Mouse (Mus musculus): ENCODE data around the gene Rfc5.
A peak's percentile ranks its signal among the peaks of the same experiment; 100 is the strongest.

Rfc5 gene

DNA sequence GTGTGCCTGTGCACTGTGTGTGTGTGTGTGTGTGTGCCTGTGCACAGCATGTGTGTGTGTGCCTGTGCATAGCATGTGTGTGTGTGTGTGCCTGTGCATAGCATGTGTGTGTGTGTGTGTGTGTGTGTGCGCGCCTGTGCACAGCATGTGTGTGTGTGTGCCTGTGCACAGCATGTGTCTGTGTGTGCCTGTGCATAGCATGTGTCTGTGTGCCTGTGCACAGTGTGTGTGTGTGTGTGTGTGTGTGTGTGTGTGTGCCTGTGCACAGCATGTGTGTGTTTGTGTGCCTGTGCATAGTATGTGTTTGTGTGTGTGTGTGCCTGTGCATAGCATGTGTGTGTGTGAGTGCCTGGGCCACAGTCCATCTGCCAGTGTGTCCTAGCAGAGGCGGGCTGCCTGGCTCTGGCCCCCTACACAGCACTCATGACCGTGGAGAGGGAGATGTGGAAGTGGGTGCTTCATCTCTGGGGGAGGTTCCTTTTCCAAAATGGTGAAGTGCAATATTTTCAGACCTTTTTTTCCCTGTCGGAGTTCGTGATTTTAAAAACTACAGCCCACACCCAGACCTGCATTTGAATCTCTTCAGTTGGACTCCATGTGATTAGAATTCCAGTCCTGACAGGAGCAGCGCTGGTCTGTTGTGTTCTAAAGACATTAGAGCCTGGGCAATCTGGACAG lies 14.3 kb downstream of the Rfc5 start:
- DNase-seq (ENCODE audit: low spot score) = no peak

GRCm38 (mm10) chr5:117373418-117373817 lies 15.4 kb downstream of the Rfc5 start:
- no peak for DNase-seq (ENCODE audit: low spot score)

GRCm38 (mm10) chr5:117370592-117370991 lies 18.3 kb downstream of the Rfc5 start:
- DNase-seq (ENCODE audit: low spot score) = peak; percentile 22

DNA sequence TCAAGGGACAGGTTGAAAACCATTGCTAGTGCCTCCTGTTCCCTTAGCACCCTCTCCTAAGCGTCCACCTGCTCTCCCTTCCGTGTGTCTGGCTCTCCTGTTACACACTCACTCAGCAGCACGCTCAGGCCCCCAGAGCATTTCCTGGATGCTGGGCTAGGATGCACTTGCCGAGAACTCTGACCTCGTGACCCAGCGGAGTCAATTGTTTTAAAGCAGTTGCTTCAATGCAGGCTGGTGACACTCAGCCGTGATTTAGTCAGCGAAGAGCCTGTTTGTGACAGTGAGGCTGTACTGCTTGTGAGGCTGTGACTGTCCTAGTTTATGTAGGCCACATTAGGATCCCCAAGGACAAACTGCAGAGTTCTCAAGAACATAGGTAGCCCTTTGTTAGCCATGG lies 21.6 kb downstream of the Rfc5 start:
- no peak for DNase-seq (ENCODE audit: low spot score)

GRCm38 (mm10) chr5:117365904-117366561 lies 22.8 kb downstream of the Rfc5 start:
- DNase-seq (ENCODE audit: low spot score) = no peak

GRCm38 (mm10) chr5:117364821-117365220 lies 24.0 kb downstream of the Rfc5 start:
- DNase-seq (ENCODE audit: low spot score) = no peak

GRCm38 (mm10) chr5:117363066-117363782 lies 25.6 kb downstream of the Rfc5 start:
- peak; percentile 78 for DNase-seq (ENCODE audit: low spot score)

- DNase-seq (ENCODE audit: low spot score) = no peak
These were observed 27.3 kb downstream of the Rfc5 start for GRCm38 (mm10) chr5:117361590-117361989.

DNA sequence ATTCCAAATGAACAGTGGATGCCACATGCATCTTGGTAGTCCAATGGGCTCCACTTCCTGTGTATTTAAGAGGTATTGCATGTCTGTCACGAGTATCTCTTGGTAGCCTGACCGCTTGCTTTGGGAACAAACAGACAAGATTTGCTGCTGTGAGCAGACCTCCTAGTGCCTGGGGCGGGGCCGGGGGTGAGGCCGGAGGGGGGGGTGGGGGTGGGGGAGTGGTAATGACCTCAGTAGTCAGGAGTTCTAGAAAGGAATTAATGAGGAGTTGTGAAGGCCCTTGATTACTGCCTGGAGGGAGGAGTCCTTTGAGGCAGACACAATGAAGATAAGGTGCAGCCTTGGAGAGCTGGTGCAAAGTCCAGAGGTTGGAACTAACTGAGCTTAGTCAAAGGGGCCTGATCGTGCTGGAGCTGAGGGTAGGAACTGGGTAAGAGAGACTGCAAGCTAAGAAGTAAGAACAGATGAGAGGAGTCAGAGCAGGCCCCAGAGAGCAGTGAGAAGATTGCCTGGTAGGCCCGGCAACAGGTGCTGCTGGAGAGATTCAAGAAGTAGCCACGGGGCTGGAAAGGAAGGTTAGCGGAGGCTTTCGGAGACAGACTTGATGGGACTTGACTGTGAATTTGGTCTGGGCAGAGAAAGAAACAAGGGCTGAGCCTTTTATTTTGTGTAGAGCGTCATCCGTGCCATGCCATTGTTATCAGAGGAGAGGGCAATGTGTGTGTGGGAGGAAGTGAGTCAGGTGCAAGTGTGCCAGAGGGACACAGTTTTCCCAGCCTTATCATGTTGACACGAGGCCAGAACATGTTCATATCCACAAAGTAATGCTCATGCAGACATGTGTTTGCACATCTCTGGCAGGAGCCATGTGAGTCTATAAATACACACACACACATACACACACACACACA lies 28.0 kb downstream of the Rfc5 start:
- peak; percentile 36 for DNase-seq (ENCODE audit: low spot score)

DNA sequence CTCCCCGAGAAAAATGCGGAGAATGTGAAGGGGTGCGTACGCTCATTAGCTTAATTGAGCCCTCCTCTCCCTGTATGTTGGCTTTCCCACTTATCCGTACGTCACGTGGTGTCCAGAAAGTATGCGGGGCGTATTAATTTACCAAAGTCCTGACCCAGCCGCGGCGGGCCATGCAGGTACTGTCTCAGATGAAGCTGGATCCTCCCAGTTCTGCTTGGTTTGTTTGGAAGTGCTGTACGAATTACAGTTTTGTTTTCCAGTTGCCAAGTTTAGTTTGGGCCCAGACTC lies 28.7 kb downstream of the Rfc5 start:
- DNase-seq (ENCODE audit: low spot score) = no peak

DNA sequence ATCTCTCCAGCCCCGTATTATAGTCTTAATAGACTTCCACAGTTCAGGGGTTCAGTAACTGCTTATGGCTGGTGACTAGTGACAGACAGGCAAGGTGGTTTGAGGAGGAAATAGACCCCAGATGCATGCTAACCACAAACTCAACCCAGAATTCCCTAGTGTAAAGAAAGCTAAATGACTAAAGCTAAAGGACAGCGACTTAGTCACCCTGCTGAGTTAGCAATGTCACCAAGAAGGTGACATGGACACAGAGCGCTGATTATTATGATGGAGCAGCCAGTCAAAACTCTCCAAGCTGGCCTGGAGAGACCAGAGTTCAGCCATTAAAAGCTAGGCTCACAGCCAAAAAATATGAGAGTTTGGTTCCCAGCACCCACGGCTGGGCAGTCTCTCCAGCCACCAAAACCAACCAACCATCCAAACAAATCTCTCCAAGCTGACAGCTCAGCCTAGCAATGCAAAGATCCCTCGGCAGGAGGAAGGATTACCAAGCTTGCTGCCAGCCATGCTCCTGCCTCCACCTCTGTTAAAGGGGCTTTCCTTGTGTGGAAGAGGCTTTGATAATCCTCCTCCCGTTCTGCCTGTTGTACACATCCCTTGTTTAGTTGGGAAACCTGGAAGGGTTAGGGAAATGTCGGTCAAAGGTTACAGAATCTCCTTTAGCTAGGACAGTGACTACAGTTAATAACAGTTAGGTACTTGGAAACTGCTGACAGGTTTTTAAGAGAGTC lies 29.2 kb downstream of the Rfc5 start:
- DNase-seq (ENCODE audit: low spot score) = no peak

GRCm38 (mm10) chr5:117358725-117359124 lies 30.1 kb downstream of the Rfc5 start:
- DNase-seq (ENCODE audit: low spot score) = peak; percentile 84

DNA sequence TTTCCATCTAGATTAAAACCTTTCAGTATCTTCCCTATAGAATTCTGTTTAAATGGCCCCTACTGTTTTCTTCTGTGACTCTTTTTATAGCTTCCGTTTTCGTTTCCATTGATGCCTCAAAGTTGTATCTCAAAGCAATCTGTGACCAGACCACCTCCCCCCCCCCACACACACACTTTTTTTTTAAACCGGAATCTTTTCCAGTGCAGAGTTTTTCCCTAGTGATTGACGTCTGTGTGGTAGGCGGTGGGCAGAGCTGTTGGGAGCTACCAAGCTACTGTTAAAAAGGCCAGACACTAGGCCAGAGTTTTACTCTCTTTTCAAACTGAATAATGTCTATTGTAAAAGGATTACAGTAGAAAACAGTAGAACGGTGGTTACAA lies 30.6 kb downstream of the Rfc5 start:
- no peak for DNase-seq (ENCODE audit: low spot score)

DNA sequence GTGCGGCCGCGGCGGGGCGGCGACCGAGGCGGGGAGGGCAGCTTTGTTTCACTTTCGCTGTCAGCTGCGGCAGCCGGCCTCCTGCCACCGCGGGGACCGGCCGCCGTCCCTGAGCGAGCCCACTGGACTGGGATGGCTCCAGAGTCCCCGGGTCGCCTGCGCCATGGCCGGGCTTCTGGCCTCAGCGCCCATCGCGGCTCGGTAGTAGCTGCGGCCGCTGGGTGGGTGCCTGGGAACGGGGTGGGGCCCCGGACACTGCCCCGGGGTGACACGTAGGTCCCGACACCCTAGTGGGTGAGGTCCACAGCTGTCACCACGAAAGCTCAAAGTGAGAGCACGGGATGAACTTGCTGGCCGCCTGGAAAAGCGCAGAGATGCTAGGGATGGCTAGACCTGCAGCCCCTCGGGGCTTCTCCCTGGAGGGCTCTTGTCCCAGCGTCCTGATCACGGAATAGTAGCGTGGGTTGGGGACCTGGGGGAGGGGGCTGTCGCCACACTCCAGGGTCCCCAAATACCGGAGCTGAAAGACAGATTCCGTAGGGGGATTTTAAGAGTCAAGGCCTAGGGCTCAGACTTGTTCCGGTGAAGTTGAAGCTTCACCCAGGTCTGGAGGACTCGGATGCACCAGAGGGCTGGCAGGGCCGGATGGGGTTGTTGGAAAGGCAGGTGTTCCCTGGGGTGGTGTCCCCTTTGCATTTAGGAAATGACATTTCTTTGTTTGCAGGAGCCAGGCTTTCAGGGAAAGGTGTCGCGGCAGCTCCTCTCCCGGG lies 31.2 kb downstream of the Rfc5 start:
- peak; percentile 21 for DNase-seq (ENCODE audit: low spot score)

- DNase-seq (ENCODE audit: low spot score) = peak; percentile 87
These were observed 31.7 kb downstream of the Rfc5 start, which contains the start of gene Wsb2 for GRCm38 (mm10) chr5:117357129-117357477. Gene Wsb2 (plus strand): TSS chr5:117357304.

DNA sequence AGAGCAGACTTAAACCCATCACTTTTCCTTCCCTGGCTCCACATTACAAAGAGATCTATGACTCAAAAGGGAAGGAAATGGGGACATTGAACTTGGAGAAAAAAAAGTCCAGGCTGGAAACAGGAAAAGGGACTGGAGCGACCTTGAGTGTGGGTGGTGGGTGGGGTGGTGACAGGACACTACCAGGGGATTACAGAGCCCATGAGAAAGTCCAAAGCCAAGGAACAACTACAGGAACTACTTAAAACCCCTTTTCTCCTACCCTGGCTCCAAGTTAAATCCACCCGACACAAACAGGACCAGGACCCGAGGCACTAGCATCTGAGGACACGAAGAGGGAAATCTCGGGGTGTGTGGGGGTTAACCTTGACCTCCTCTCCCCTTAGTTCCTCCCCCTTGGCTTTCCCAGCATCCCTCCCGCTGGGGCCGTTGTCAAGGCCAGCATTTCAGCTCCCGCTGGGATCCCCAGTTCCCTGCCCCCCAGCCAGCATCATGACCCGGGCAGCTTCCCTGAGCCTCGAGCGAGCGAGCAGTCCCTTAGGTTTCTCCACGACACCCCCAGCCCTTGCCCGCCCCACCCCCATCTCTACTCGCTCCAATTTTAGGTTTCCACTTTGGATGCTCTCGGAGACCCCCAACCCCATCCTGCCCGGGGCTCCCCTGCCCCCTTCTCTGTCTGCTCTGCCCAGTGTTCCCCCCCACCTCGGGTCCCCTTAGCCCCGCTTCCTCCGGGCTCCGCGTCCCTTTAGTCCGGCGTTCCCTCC lies 32.3 kb downstream of the Rfc5 start:
- peak; percentile 58 for DNase-seq (ENCODE audit: low spot score)

DNA sequence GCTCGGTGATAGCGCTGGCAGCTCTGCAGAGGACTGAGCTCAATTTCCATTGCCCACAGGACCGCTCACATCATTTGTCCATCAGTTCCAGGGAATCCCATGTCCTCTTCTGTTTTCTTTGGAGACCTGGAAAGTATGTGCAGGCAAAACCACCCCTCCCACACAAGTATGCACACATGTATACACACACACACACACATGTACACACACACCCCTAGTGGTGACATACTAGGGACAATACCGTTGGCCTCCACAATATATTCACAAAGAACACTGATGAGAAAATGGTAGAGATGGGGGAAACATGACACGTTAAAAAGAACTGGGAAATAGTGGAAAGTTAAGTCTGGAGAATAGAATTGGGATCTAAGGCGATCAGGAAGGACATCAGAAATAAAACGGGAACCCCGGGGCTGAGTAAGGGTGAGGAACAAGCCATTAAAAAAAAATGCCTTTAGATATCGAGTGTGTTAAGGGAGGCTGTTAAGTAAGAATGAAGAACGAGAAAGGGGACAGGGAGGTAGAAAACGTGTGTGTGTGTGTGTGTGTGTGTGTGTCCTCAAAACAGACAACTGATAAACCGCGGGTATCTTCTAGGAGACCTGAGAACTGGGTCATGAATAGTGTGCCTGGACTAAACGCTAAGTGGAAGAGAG lies 33.1 kb downstream of the Rfc5 start:
- no peak for DNase-seq (ENCODE audit: low spot score)

DNA sequence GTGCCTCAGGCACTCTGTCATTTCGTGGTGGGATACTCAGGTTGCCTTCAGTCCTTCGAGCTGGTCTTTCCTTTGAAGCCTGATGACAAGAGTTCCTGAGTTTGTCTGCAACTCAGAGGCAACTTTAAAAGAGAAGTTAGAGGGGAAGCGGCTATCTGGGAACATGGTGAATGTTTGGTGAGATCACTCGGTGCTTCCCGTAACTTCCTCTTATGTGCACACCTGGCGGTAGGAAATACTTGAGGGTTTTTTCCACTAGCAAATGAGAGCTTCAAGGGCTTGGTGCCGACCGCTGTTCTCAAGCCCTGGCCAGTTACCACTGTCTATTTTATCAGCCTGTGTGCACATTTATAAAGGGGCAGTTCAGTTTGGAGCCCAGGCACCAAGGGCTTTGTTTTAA lies 34.7 kb downstream of the Rfc5 start:
- DNase-seq (ENCODE audit: low spot score) = no peak

DNA sequence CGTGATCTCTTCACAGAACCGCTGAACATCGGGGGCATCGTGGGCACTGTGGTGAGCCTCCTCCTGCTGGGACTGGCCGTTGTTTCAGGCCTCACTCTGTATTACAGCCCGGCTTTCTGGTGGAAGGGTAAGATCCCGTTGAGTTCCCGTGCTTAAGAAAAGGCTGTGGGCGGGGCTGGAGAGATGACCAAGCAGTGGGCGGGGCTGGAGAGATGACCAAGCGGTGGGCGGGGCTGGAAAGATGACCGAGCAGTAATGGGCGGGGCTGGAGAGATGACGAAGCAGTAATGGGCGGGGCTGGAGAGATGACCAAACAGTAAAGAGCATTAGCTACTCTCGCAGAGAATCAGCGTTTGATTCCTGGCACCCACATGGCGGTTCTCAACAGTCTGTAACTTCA lies 40.6 kb downstream of the Rfc5 start:
- DNase-seq (ENCODE audit: low spot score) = peak; percentile 79

GRCm38 (mm10) chr5:117347838-117348237 lies 41.0 kb downstream of the Rfc5 start:
- no peak for DNase-seq (ENCODE audit: low spot score)
